Mouse (Mus musculus): ENCODE measurements around the gene Cdh16.

Gene Cdh16

GRCm38 (mm10) chr8:104570436-104571343 lies 53.5 kb downstream of the Cdh16 start:
- DNase-seq = peak; percentile 92

DNA sequence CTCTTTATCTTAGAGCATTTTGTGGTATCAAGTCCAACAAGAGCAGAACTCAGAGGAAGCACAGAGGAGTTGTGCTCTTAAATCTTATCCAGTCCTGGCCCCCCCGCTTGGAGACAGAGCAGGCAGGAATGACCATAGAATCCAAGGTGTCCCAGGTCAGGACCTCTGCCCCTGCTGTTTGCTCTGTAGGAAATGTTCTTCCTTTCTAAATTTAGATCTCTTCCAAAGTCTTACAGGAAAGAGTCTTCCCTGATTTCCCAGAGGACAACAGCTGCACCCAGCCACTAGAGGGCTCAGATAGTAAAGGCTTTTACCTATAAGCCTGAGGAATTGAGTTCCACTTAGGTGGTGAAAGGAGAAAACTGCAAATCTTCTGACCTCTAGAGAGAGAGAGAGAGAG lies 54.6 kb downstream of the Cdh16 start:
- peak; percentile 63 to 68 for DNase-seq

DNA sequence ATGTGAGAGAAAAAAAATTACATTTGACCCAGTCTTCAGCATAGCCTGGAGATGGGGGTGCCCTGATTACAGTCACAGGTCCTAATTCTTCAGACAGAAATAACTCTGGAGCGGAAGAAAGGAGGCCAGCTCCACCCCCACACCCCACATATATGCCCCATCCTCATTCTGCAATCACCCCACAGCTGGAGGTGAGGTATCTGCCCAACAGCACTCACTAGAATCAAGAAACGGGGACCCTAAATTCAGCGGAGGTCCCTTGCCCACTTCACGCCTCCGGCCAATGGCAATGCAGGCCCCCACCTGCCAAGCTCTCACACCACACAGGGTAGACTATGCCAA lies 58.8 kb downstream of the Cdh16 start:
- DNase-seq = no peak

DNA sequence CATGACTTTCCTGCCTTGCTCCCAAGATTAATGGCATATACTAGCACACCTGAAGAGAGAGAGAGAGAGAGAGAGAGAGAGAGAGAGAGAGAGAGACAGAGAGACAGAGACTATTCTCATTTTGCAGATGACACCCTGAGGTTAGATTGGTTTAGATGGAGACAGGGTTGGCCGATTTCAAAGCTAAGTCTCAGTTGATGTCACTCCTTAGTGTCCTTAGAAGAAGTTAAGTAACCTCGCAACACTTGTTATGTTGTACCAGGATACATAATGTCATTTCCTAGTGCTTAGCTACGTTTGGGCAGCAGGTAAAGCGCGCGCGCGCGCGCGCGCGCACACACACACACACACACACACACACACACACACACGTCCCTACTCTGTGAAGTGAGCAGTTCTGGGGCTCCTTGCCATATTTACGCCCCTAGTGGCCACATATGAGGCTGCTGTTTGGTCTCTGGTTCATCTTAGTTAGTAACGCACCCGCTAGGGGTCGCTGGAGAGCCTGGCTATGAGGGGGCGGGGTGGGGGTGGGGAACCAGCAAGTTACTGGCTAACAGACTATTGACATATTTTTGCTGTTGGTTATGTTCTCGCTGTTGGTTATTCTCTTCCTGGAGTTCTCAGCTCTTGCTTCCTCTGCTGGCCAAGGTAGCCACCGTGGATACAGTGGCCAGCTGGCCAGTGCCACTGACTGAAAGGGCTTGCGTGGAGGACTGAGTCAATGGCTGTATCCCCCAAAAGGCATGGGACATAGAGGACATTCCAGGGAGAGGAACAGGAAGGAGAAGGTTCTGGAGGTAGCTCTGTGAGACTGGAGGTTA lies 59.4 kb downstream of the Cdh16 start:
- DNase-seq = peak; percentile 92 to 93

- DNase-seq = no peak
Observed at GRCm38 (mm10) chr8:104560731-104561130, 63.5 kb downstream of the Cdh16 start.

GRCm38 (mm10) chr8:104557226-104557625 lies 67.0 kb downstream of the Cdh16 start:
- no peak for DNase-seq

DNA sequence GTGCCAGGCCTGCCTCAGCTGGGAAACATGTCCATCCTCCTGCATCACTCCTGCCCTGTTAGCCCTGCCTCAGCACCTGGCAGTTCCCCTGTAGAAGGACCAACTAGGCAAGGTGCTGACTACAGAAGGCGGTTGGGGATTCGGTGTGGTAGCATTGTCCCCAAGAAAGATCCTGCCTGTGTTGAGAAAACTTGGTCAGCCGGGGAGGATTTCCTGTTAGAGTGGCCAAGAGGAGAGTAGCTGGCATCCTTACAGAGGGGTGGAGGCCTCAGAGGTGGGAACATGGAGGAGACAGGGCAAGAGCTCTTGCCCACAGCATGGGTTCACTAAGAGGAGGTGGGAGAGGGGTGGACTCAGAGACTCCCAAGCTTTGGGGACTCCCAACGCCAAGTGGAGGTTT lies 69.0 kb downstream of the Cdh16 start:
- DNase-seq = no peak

All from kidney, postnatal 4 days (tissue).